Mouse (Mus musculus) midbrain, embryonic 12.5 days (tissue): ENCODE results near the gene Otud7a. TPM values are rescaled to one million over a fixed set of nuclear protein-coding genes. Genes with fewer than 3 reads are reported as not detected.

Experiments used
- ATAC-seq: fragments of 200-750 bp; cut with Nextera tagmentation; 2 replicates; pipeline ENCODE4 v1.8.0; 2017; ENCODE audit warnings: low read depth, moderate TSS enrichment, moderate library complexity; ENCODE audit not compliant: low FRiP score
- H3K27ac ChIP-seq: fragments of 300-500 bp; sonication (generic); replicated peaks from 2 replicates; pipeline ENCODE4 v1.5.1; 2016; ENCODE audit warnings: mild to moderate bottlenecking
- H3K27me3 ChIP-seq: fragments of 300-500 bp; sonication (generic); 2 replicates; pipeline ENCODE4 v1.6.1; 2016; ENCODE audit warnings: mild to moderate bottlenecking
- H3K36me3 ChIP-seq: fragments of 300-500 bp; sonication (generic); 2 replicates; pipeline ENCODE4 v1.6.1; 2016
- H3K4me1 ChIP-seq: fragments of 300-500 bp; sonication (generic); 2 replicates; pipeline ENCODE4 v1.6.1; 2016
- H3K4me2 ChIP-seq: fragments of 300-500 bp; sonication (generic); replicated peaks from 2 replicates; pipeline ENCODE4 v1.6.1; 2016; ENCODE audit warnings: mild to moderate bottlenecking, moderate library complexity
- H3K4me3 ChIP-seq: fragments of 300-500 bp; sonication (generic); 2 replicates; pipeline ENCODE4 v1.5.1; 2016; ENCODE audit warnings: mild to moderate bottlenecking
- H3K9ac ChIP-seq: fragments of 300-500 bp; sonication (generic); replicated peaks from 2 replicates; pipeline ENCODE4 v1.6.1; 2016; ENCODE audit warnings: mild to moderate bottlenecking, moderate library complexity
- H3K9me3 ChIP-seq: fragments of 300-500 bp; sonication (generic); 2 replicates; pipeline ENCODE4 v1.6.1; 2016; ENCODE audit warnings: mild to moderate bottlenecking
- WGBS: fragments of 180-500 bp; shearing (Covaris S2); methylation state at CpG from one replicate; pipeline ENCODE4 v1.1.7; 2016; 5-methylcytosine and 5-hydroxymethylcytosine counted together
- polyA plus RNA-seq: library from polyadenylated mRNA; unstranded; fragments of >200 nt; fragmentation: Nextera tagmentation; extraction: Ambion mirVana; gene quantifications from 2 replicates; pipeline ENCODE4 v1.2.1, GENCODE M21; 2016

Otud7a gene
- polyA plus RNA-seq = 1.9 and 2.1 TPM in 2 replicates

DNA sequence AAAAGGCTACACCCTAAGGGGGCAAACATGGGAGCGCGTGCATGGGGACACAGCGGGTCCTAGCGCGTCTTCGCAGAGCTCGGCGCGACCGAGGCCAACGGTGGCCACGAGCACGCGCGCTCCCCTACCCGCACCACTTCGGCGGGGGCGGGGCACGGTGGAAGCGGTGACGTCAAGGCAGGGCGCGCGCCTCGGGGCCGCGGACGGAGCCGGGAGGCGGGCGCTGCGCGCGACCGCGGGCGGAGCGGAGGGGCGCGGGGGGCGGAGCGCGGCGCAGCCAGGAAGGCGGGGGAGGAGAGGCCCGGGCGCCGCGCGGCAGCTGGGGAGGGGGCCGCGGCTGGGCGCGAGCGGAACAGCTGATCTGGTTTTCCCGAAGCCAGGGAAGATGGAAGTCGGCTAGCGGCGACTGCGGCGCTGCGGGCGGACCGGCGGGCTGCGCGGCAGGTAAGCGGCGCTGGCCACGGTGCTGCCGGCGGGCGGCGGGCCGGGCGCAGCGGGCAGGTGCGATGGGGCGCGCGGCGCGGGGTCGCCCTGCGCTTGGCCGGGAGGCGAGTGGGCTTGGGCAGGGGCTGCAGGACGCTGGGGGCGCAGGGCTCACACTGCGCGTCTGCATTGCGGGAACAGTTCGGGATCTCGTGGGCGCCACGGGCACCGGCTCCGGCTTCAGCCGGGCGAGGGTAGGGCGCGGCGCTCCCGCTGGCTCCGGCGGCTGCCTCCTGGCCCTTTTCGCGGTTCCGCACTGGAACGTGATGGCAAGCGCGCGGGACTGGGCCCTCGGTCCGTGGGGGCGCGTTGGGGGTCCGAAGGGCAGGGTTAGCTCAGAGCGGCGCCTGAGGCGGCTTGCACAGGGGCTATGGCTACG lies at the start of gene Otud7a:
Gene Otud7a, plus strand, starts transcription at position 268 of the 862 bp plus-strand sequence.
- H3K4me2 ChIP-seq = peak within 1 kb of the TSS; percentile 91
- ATAC-seq = peak; percentile 94
- H3K27me3 ChIP-seq = peaks cover 8% of the 10 kb centered on the region
- peak within 1 kb of the TSS; percentile 73 for H3K4me3 ChIP-seq
- under 1% methylated on average over 99 of the region's 123 CpGs for WGBS
- H3K4me1 ChIP-seq = no peaks in the 10 kb centered on the region; the same call in 1 of the 2 replicates
- no peaks in the 10 kb centered on the region for H3K36me3 ChIP-seq
- peak within 1 kb of the TSS; percentile 77 for H3K27ac ChIP-seq
- H3K9me3 ChIP-seq = no peaks in the 10 kb centered on the region
- peak within 1 kb of the TSS; percentile 78 for H3K9ac ChIP-seq

DNA sequence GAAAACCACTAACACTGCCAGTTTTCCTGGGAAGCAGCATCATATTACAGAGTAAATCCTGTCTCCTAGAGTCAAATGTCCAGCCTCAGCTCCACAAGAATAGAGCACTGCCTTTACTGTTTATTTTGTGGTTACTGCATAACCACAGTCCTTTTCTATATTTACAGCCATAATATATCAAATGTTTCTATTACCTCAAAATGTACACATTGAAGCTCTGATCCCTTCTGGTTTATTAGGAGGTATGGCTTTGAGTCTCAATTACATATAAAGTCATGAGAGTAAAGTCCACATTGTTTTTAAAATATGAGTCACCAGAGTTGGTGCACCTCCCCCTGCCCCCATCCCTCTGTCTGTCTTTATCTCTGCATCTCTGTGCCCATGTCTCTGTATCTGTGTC lies 38.6 kb upstream of the Otud7a start:
- no peaks in the 10 kb centered on the region for H3K36me3 ChIP-seq
- no peak overlapping the region for H3K9ac ChIP-seq
- H3K4me1 ChIP-seq = no peaks in the 10 kb centered on the region
- no peak overlapping the region for H3K4me3 ChIP-seq
- H3K27ac ChIP-seq = no peak overlapping the region
- ATAC-seq = no peak
- no peak overlapping the region for H3K4me2 ChIP-seq
- H3K9me3 ChIP-seq = no peaks in the 10 kb centered on the region
- H3K27me3 ChIP-seq = no peaks in the 10 kb centered on the region

DNA sequence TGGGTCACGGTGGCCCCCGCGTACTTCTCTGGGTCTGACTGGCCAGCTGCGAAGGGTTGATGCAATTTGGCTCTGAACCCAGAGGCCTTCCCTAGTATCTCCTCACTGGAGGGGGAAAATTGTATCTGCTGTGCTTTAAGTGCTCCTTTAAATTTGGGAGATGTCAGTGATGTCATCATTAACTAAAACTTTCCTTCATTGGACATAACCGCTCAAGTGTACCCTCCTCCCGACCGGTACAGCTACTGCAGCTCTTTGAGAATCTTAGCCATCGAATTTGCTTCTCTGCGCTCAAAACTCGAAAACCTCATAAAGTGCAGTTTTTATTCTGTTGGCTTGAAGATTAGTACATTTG lies 772 bp downstream of the Otud7a start:
- peak overlapping the region; percentile 91 for H3K4me2 ChIP-seq
- ATAC-seq = no peak
- H3K27ac ChIP-seq = peak overlapping the region; percentile 77
- peaks cover 8% of the 10 kb centered on the region for H3K27me3 ChIP-seq
- H3K9me3 ChIP-seq = no peaks in the 10 kb centered on the region
- 26% methylated on average over 8 of the region's 10 CpGs for WGBS
- peak overlapping the region; percentile 78 for H3K9ac ChIP-seq
- H3K4me1 ChIP-seq = no peaks in the 10 kb centered on the region; the same call in 1 of the 2 replicates
- H3K4me3 ChIP-seq = peak overlapping the region; percentile 73
- no peaks in the 10 kb centered on the region for H3K36me3 ChIP-seq

DNA sequence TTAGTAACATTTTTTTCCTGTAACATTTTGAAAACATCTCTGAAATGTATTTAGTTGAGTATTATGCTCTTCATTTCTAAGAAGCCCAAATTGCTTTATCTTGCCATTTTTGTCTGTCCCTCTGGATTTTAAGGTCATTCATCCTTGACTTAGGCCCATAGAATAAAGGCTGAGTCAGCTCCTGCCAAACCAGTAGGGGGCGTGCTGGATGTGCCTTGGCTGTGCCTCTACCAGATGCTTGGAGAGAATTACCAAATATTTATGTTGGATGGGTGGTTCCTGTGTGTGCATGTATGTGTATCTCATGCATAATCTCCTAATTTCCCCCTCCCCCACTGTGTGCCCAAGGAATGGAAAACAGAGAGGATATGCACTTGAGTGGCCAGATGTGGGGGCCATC lies 2.4 kb downstream of the Otud7a start:
- H3K27ac ChIP-seq = no peak overlapping the region
- H3K4me3 ChIP-seq = no peak overlapping the region
- H3K36me3 ChIP-seq = no peaks in the 10 kb centered on the region
- peaks cover 8% of the 10 kb centered on the region for H3K27me3 ChIP-seq
- H3K4me1 ChIP-seq = no peaks in the 10 kb centered on the region; the same call in 1 of the 2 replicates
- H3K9me3 ChIP-seq = no peaks in the 10 kb centered on the region
- H3K9ac ChIP-seq = no peak overlapping the region
- WGBS = 21% methylated on average over 1 of the region's 1 CpGs
- ATAC-seq = no peak
- no peak overlapping the region for H3K4me2 ChIP-seq

DNA sequence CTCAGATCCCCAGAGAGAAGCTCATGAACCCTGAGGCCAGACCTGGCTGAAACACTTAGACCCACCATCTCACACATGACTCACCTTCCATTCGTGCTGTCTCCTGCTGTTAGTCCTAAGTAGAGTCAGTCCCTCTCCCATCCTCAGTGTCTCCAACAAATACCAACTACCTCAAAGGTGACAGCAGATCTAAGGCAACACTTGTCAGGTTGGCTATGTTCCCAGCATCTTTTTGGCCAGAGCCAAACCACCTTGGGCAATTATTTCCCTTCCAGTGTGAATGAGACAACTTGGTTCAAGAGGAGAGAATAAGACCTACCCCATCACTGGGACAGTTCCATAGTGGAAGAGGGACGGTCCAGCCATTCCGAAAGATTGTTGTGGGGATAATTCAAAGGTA lies 10.7 kb downstream of the Otud7a start:
- WGBS = 82% methylated on average over 3 of the region's 3 CpGs
- no peaks in the 10 kb centered on the region for H3K4me1 ChIP-seq
- H3K4me2 ChIP-seq = no peak overlapping the region
- ATAC-seq = no peak
- H3K36me3 ChIP-seq = no peaks in the 10 kb centered on the region
- no peak overlapping the region for H3K4me3 ChIP-seq
- H3K9ac ChIP-seq = no peak overlapping the region
- H3K27ac ChIP-seq = no peak overlapping the region
- no peaks in the 10 kb centered on the region for H3K9me3 ChIP-seq
- H3K27me3 ChIP-seq = no peaks in the 10 kb centered on the region

DNA sequence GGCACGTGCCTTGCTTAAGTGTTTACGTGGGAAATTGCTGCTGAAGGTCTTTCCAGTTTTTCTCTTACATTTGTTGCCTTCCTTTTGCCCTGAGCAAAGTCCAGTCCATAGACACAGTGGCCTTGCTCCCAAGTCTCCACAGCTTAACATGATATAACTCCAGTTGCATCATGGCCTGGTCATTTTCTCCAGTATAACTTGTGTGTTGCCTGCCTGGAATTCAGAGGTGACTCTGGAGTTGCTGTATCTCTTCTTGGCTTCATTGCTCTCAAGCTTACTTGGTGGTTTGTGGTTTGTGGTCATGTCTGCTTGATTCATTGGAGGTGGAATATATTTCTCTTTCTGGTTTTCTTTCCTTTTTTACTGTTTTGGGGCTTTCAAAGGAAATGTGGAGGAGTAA lies 17.7 kb downstream of the Otud7a start:
- Histone ChIP-seq H3K27ac (no peak overlapping the region), H3K4me1 (no peaks in the 10 kb centered on the region), H3K4me3 (no peak overlapping the region), H3K4me2 (no peak overlapping the region), H3K36me3 (no peaks in the 10 kb centered on the region), H3K27me3 (no peaks in the 10 kb centered on the region), H3K9ac (no peak overlapping the region), H3K9me3 (no peaks in the 10 kb centered on the region)
- ATAC-seq = no peak
- WGBS = 84% methylated on average over 2 of the region's 2 CpGs

DNA sequence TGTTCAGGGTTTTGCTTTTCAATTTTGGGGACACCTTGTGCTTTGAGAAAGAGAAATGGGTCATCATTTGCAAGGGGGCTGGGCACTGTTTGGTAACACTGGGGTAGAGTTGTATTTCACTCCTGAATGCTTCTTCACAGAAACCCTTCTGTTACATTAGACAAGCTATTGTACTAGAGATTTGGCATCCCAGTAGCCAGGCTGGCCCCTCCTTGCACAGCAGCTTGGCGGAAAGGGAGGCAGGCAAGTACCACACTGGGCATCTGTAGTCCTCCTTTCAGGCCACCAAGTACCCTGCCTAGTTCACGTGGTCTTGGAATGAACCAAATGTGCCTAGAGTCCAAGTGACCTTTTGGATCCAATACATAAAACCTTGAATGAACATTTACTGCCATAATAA lies 18.1 kb downstream of the Otud7a start:
- Histone ChIP-seq H3K9me3 (no peaks in the 10 kb centered on the region), H3K4me2 (no peak overlapping the region), H3K27ac (no peak overlapping the region), H3K4me1 (no peaks in the 10 kb centered on the region), H3K4me3 (no peak overlapping the region), H3K36me3 (no peaks in the 10 kb centered on the region), H3K9ac (no peak overlapping the region), H3K27me3 (no peaks in the 10 kb centered on the region)
- WGBS = 79% methylated on average over 2 of the region's 2 CpGs
- ATAC-seq = no peak

DNA sequence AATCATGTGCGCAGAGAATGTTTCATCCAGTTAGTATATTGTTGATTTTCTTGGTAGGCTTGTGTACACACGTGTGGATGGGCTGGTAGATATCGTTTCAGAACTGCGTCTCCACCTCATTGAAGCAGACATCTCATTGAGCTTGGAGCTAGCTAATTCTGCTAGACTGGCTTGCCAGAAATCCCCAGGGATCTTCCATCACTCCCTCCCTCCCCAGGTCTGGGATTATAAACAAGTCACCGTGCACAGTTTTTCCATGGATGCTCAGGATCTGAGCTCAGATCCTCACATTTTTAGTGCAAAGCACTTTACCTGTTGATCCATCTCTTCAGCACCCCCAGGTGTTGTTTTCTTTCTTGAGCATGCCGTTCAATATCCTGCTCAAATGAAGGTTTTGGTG lies 22.2 kb downstream of the Otud7a start:
- Histone ChIP-seq H3K9me3 (no peaks in the 10 kb centered on the region), H3K4me2 (no peak overlapping the region), H3K4me3 (no peak overlapping the region), H3K27ac (no peak overlapping the region), H3K9ac (no peak overlapping the region), H3K27me3 (no peaks in the 10 kb centered on the region), H3K36me3 (no peaks in the 10 kb centered on the region), H3K4me1 (no peaks in the 10 kb centered on the region)
- ATAC-seq = no peak
- 90% methylated on average over 6 of the region's 6 CpGs for WGBS

DNA sequence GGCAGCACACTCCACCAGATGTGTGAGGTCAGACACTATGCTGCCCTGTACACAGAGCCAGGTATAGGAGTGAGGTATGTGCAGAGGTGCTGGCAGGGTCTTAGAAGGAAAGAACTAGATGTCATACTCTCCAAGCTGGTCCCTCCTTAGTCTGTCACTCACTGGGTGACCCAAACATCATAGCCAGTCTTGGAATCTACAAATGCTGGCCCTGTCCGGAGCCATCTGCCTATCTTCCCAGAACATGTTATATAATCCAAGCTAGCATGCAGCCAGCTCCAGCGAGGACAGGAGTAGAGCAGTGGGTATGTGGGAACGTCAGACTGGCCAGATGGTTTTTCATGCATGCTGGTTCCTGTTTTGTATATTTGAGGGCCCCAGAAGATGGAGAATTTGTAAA lies 23.7 kb downstream of the Otud7a start:
- Histone ChIP-seq H3K27ac (no peak overlapping the region), H3K4me1 (no peaks in the 10 kb centered on the region), H3K36me3 (no peaks in the 10 kb centered on the region), H3K4me3 (no peak overlapping the region), H3K4me2 (no peak overlapping the region), H3K27me3 (no peaks in the 10 kb centered on the region), H3K9me3 (no peaks in the 10 kb centered on the region), H3K9ac (no peak overlapping the region)
- ATAC-seq = no peak
- 86% methylated on average over 3 of the region's 3 CpGs for WGBS

DNA sequence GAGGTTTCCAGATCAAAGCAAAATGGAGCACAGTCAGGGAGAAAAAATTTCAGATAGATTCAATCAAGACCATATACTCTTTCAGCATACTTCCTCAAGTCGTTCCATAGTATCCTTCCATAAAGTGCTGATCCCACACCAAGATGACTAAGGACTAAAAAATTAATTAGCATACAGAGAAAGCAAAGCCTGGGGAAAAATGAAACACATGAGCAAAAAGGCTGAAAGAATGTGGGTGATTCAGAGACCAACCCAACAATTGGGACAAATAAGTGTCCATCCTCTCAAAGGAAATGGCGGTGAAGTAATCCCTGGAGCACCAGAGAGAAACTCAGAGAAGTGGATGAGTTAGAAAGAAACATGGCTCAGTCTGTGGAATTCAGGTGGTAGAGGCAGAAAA lies 38.5 kb downstream of the Otud7a start:
- H3K4me3 ChIP-seq = no peak overlapping the region
- H3K27me3 ChIP-seq = no peaks in the 10 kb centered on the region
- no peak overlapping the region for H3K9ac ChIP-seq
- H3K4me2 ChIP-seq = no peak overlapping the region
- 89% methylated on average over 2 of the region's 2 CpGs for WGBS
- H3K27ac ChIP-seq = no peak overlapping the region
- ATAC-seq = no peak
- no peaks in the 10 kb centered on the region for H3K4me1 ChIP-seq
- H3K36me3 ChIP-seq = no peaks in the 10 kb centered on the region
- no peaks in the 10 kb centered on the region for H3K9me3 ChIP-seq

DNA sequence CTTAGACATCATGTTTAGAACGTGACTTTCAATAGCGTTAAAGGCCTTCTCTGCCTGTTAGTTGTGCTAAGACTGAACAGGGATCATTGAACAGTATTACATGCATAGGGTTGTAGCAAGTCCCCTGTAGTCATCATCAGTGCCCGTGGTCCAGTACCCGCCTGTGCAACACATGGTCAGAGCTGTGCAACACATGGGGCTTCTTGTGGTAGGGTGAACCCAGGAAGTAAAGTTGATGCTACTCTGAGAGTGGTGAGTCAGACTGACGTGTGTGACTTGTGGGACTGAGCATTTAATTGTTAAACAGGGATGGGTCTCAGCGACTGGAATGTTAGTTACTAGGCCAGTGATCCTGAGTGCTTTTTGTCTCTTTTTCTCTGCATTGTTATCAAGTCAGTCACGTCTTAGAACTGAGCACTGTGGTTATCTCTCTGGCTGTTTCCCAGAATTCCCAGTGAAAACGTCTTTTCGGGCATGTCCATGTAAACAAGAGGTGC lies 52.5 kb downstream of the Otud7a start:
- H3K9me3 ChIP-seq = 0 out of 2 replicates have a peak, but pooled peaks cover 4% of the 10 kb centered on the region
- H3K4me2 ChIP-seq = no peak overlapping the region
- no peak overlapping the region for H3K9ac ChIP-seq
- 82% methylated on average over 9 of the region's 9 CpGs for WGBS
- no peaks in the 10 kb centered on the region for H3K4me1 ChIP-seq
- ATAC-seq = no peak
- no peak overlapping the region for H3K4me3 ChIP-seq
- H3K27me3 ChIP-seq = no peaks in the 10 kb centered on the region
- H3K36me3 ChIP-seq = no peaks in the 10 kb centered on the region
- H3K27ac ChIP-seq = no peak overlapping the region

DNA sequence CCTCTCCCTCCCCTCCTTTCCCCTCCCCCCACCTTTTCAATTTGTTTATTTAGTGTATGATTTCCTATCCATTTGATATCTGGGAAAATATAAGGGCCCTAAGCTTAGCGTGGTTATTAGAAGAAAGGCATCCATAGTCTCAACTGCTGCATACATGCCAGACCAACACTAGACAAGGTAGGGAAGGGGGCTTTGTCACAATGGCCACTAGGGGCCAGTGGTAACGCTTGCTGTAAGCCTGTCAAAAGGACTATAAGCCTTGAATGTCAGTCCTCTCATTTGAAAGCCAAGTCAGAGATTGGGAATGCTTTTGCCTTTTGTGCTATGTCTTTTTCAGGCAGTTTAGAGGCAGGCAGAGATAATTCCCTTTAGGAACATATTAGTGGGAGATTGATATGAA lies 59.7 kb downstream of the Otud7a start:
- H3K4me2 ChIP-seq = no peak overlapping the region
- H3K9ac ChIP-seq = no peak overlapping the region
- no peaks in the 10 kb centered on the region for H3K27me3 ChIP-seq
- no peaks in the 10 kb centered on the region for H3K4me1 ChIP-seq
- H3K27ac ChIP-seq = no peak overlapping the region
- peak; percentile 85 for ATAC-seq
- WGBS = 17% methylated on average over 2 of the region's 2 CpGs
- no peak overlapping the region for H3K4me3 ChIP-seq
- no peaks in the 10 kb centered on the region for H3K9me3 ChIP-seq
- no peaks in the 10 kb centered on the region for H3K36me3 ChIP-seq
